Mouse (Mus musculus): ENCODE data around the gene Fam222b. TPM values are rescaled to one million over a fixed set of nuclear protein-coding genes. Genes with fewer than 3 reads are reported as not detected.

Gene Fam222b
- polyA plus RNA-seq, 2 experiments, result 11.7 to 13.3 TPM

DNA sequence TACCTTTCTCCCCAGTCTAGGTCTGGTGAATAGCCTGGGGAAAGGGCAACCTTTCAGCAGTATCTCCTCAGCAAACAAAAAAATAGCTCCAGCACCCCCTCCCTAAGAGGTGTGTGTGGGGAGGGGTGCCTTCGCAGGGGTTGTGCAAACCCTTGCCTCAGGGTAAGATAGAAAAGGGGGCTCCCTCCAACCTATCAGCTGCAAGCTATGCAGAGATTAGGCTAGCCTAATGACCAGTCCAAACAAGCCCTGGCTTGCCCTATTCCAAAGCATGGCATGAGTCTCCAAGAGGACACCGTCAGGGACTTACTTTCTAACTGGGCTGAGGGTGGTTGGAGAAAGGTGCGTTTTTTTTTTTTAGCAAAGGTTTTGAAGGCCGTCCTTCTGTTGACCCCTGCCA is 71.7 kb downstream of the Fam222b start:
- no peak overlapping the region for H3K9ac ChIP-seq (ENCODE audit: low read depth, low read length, severe bottlenecking)
- no peaks in the 10 kb centered on the region for H3K9me3 ChIP-seq (ENCODE audit: control insufficient read depth, low read length)
- TF ChIP-seq POLR2A (IDR thresholded peaks at IDR 0.05; ENCODE audit: borderline replicate concordance, extremely low read depth, insufficient read depth, insufficient read length), result no peak
- H3K4me3 ChIP-seq (replicated peaks; ENCODE audit: low read length), result peak overlapping the region; percentile 100
- H3K27ac ChIP-seq (replicated peaks; ENCODE audit: low read depth, low read length), result peak overlapping the region; percentile 97
- H3K4me2 ChIP-seq (replicated peaks; ENCODE audit: low read depth, low read length, severe bottlenecking), result peak overlapping the region; percentile 82
- H3K4me1 ChIP-seq (ENCODE audit: control insufficient read depth, insufficient read depth, low read length), result peaks cover 32% of the 10 kb centered on the region
- no peak for ATAC-seq (ENCODE audit: low FRiP score, low read depth)
- no peak for DNase-seq (ENCODE audit: low spot score)
- peaks cover 18% of the 10 kb centered on the region for H3K36me3 ChIP-seq (ENCODE audit: control insufficient read depth, insufficient read depth, low read length)
- no peaks in the 10 kb centered on the region for H3K27me3 ChIP-seq (ENCODE audit: control insufficient read depth, insufficient read depth, low read length)
- WGBS, result 29% methylated on average over 4 of the region's 4 CpGs

GRCm38 (mm10) chr11:78166640-78167039 is 72.2 kb downstream of the Fam222b start:
- no peak for DNase-seq (ENCODE audit: low spot score)
- 0 out of 2 replicates have a peak overlapping the region, but pooled peaks have one; percentile 97 for H3K27ac ChIP-seq (replicated peaks; ENCODE audit: low read depth, low read length)
- H3K27me3 ChIP-seq (ENCODE audit: control insufficient read depth, insufficient read depth, low read length), result no peaks in the 10 kb centered on the region
- ATAC-seq (ENCODE audit: low FRiP score, low read depth), result no peak
- H3K36me3 ChIP-seq (ENCODE audit: control insufficient read depth, insufficient read depth, low read length), result peaks cover 13% of the 10 kb centered on the region
- no peaks in the 10 kb centered on the region for H3K9me3 ChIP-seq (ENCODE audit: control insufficient read depth, low read length)
- H3K4me3 ChIP-seq (replicated peaks; ENCODE audit: low read length), result no peak overlapping the region
- peak overlapping the region; percentile 82; the same call in 1 of the 2 replicates for H3K4me2 ChIP-seq (replicated peaks; ENCODE audit: low read depth, low read length, severe bottlenecking)
- 61% methylated on average over 6 of the region's 6 CpGs for WGBS
- H3K9ac ChIP-seq (ENCODE audit: low read depth, low read length, severe bottlenecking), result no peak overlapping the region
- TF ChIP-seq POLR2A (IDR thresholded peaks at IDR 0.05; ENCODE audit: borderline replicate concordance, extremely low read depth, insufficient read depth, insufficient read length), result no peak
- H3K4me1 ChIP-seq (ENCODE audit: control insufficient read depth, insufficient read depth, low read length), result peaks cover 32% of the 10 kb centered on the region

DNA sequence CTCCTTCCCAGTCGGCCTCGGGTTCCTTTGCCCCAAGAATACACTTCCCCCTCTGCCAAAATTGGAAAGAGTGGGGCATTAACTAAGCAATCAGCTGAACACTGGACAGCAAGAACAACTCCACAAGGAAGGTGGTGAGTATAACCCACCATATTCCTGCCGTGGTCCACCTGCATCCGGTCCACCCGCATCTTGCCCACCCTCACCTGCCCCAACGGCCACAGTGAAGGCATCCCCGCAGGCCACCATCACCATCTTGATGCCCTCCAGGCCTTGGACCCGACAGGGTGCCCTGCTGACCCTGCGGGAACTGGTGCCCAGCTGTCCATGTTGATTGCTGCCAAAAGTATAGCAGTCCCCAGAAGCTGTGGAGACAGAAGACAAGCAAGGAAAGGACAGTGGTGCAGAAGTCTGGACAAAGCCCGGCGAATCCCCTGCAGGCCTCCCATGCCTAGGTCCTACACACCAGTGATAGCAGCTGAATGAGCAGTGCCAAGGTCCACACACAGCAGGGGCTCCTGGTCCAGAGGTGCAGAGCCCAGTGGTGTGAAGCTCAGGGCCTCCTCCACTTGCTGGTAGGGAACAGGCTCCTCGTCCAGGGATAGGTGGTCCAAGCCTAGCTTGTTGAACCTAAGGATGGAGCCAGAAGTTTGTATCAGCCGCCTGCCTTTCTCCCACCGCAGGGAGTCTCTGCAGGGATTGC is 72.9 kb downstream of the Fam222b start:
- Histone ChIP-seq H3K4me3 (replicated peaks; ENCODE audit: low read length) (no peak overlapping the region), H3K36me3 (ENCODE audit: control insufficient read depth, insufficient read depth, low read length) (peaks cover 8% of the 10 kb centered on the region), H3K4me2 (replicated peaks; ENCODE audit: low read depth, low read length, severe bottlenecking) (no peak overlapping the region), H3K27me3 (ENCODE audit: control insufficient read depth, insufficient read depth, low read length) (no peaks in the 10 kb centered on the region), H3K9me3 (ENCODE audit: control insufficient read depth, low read length) (no peaks in the 10 kb centered on the region), H3K4me1 (ENCODE audit: control insufficient read depth, insufficient read depth, low read length) (peaks cover 25% of the 10 kb centered on the region), H3K27ac (replicated peaks; ENCODE audit: low read depth, low read length) (no peak overlapping the region), H3K9ac (ENCODE audit: low read depth, low read length, severe bottlenecking) (no peak overlapping the region)
- TF ChIP-seq POLR2A (IDR thresholded peaks at IDR 0.05; ENCODE audit: borderline replicate concordance, extremely low read depth, insufficient read depth, insufficient read length), result no peak
- DNase-seq (ENCODE audit: low spot score) (no peak), ATAC-seq (ENCODE audit: low FRiP score, low read depth) (no peak)
- 90% methylated on average over 14 of the region's 14 CpGs for WGBS

GRCm38 (mm10) chr11:78168541-78169468 is 74.3 kb downstream of the Fam222b start:
- Histone ChIP-seq H3K36me3 (ENCODE audit: control insufficient read depth, insufficient read depth, low read length) (peaks cover 6% of the 10 kb centered on the region; the same call in 1 of the 2 replicates), H3K4me2 (replicated peaks; ENCODE audit: low read depth, low read length, severe bottlenecking) (no peak overlapping the region), H3K27me3 (ENCODE audit: control insufficient read depth, insufficient read depth, low read length) (no peaks in the 10 kb centered on the region), H3K27ac (replicated peaks; ENCODE audit: low read depth, low read length) (no peak overlapping the region), H3K9me3 (ENCODE audit: control insufficient read depth, low read length) (no peaks in the 10 kb centered on the region), H3K4me1 (ENCODE audit: control insufficient read depth, insufficient read depth, low read length) (peaks cover 12% of the 10 kb centered on the region), H3K4me3 (replicated peaks; ENCODE audit: low read length) (no peak overlapping the region), H3K9ac (ENCODE audit: low read depth, low read length, severe bottlenecking) (no peak overlapping the region)
- no peak for TF ChIP-seq POLR2A (IDR thresholded peaks at IDR 0.05; ENCODE audit: borderline replicate concordance, extremely low read depth, insufficient read depth, insufficient read length)
- DNase-seq (ENCODE audit: low spot score) (no peak), ATAC-seq (ENCODE audit: low FRiP score, low read depth) (no peak)
- WGBS, result 58% methylated on average over 19 of the region's 19 CpGs

DNA sequence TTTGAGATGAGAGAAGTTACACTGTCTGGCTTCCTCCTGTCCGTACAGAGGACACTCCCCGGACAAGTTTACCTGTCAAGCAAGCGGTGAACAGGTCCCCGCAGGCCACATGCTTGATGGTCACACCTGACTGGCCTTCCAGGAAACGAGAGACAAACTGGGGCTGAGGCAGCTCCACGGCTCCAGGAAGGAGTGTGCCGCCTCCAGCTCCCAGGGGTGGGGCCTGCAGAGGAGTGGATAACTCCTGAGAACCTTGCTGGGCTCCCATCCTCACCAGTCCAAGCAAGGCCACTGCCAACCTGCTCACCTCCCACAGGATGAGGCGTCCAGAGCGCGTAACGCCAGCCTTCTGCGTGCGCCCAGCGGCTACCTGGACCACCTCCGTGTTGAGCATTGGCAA is 75.8 kb downstream of the Fam222b start:
- 85% methylated on average over 15 of the region's 15 CpGs for WGBS
- ATAC-seq (ENCODE audit: low FRiP score, low read depth) (no peak), DNase-seq (ENCODE audit: low spot score) (no peak)
- no peak overlapping the region for H3K4me3 ChIP-seq (replicated peaks; ENCODE audit: low read length)
- no peaks in the 10 kb centered on the region for H3K27me3 ChIP-seq (ENCODE audit: control insufficient read depth, insufficient read depth, low read length)
- no peak overlapping the region for H3K27ac ChIP-seq (replicated peaks; ENCODE audit: low read depth, low read length)
- H3K9me3 ChIP-seq (ENCODE audit: control insufficient read depth, low read length), result no peaks in the 10 kb centered on the region
- H3K4me2 ChIP-seq (replicated peaks; ENCODE audit: low read depth, low read length, severe bottlenecking), result no peak overlapping the region
- H3K36me3 ChIP-seq (ENCODE audit: control insufficient read depth, insufficient read depth, low read length), result peaks cover 6% of the 10 kb centered on the region; the same call in 1 of the 2 replicates
- TF ChIP-seq POLR2A (IDR thresholded peaks at IDR 0.05; ENCODE audit: borderline replicate concordance, extremely low read depth, insufficient read depth, insufficient read length), result no peak
- peaks cover 12% of the 10 kb centered on the region for H3K4me1 ChIP-seq (ENCODE audit: control insufficient read depth, insufficient read depth, low read length)
- no peak overlapping the region for H3K9ac ChIP-seq (ENCODE audit: low read depth, low read length, severe bottlenecking)

All from limb, embryonic 14.5 days (tissue).